Mouse (Mus musculus) small intestine, adult 2 months (tissue): ENCODE data around the gene Gm11037. TPM values are rescaled to one million over a fixed set of nuclear protein-coding genes. Genes with fewer than 3 reads are reported as not detected.

Experiments
- H3K27ac ChIP-seq: fragments of 200-500 bp; 2 replicates; pipeline ENCODE4 v1.5.1; 2012; ENCODE audit warnings: low read depth, low read length, control low read depth, inconsistent platforms; ENCODE audit not compliant: insufficient read depth
- H3K27me3 ChIP-seq: fragments of 200-500 bp; 2 replicates; pipeline ENCODE4 v1.6.1; 2012; ENCODE audit warnings: mild to moderate bottlenecking, moderate library complexity, low read length, inconsistent platforms; ENCODE audit not compliant: control insufficient read depth, insufficient read depth
- H3K36me3 ChIP-seq: fragments of 200-500 bp; 2 replicates; pipeline ENCODE4 v1.6.1; 2012; ENCODE audit warnings: mild to moderate bottlenecking, low read length, control low read depth, inconsistent platforms; ENCODE audit not compliant: control insufficient read depth, insufficient read depth
- H3K4me1 ChIP-seq: fragments of 200-500 bp; 2 replicates; pipeline ENCODE4 v1.6.1; 2012; ENCODE audit warnings: low read length, inconsistent platforms, mixed read lengths; ENCODE audit not compliant: control insufficient read depth, insufficient read depth, insufficient read length
- H3K4me3 ChIP-seq: fragments of 200-500 bp; 2 replicates; pipeline ENCODE4 v1.5.1; 2012; ENCODE audit warnings: low read depth, mild to moderate bottlenecking, control low read depth, inconsistent platforms, low read length, moderate library complexity
- CTCF ChIP-seq: fragments of 200-500 bp; IDR thresholded peaks from 2 replicates; pipeline ENCODE4 v1.5.1; 2012; ENCODE audit warnings: low read depth, mild to moderate bottlenecking, control low read depth, inconsistent platforms, low read length, moderate library complexity, mixed read lengths; ENCODE audit not compliant: insufficient replicate concordance, insufficient read length; ENCODE audit errors: extremely low read depth
- POLR2A ChIP-seq: fragments of 200-500 bp; IDR thresholded peaks from 2 replicates; pipeline ENCODE4 v1.6.1; 2012; ENCODE audit warnings: low read depth, mild to moderate bottlenecking, control low read depth, inconsistent platforms, low read length, moderate library complexity
- WGBS: fragments of 180-500 bp; shearing (Covaris S2); methylation state at CpG from one replicate; pipeline ENCODE4 v1.1.7; 2018; 5-methylcytosine and 5-hydroxymethylcytosine counted together
- polyA plus RNA-seq: library from polyadenylated mRNA; depleted of rRNA; stranded (reverse); fragments of >200 nt; gene quantifications from 2 replicates; pipeline ENCODE4 v1.2.3, GENCODE M21; 2012

Gene Gm11037
- polyA plus RNA-seq, 1 experiment: not detected

DNA sequence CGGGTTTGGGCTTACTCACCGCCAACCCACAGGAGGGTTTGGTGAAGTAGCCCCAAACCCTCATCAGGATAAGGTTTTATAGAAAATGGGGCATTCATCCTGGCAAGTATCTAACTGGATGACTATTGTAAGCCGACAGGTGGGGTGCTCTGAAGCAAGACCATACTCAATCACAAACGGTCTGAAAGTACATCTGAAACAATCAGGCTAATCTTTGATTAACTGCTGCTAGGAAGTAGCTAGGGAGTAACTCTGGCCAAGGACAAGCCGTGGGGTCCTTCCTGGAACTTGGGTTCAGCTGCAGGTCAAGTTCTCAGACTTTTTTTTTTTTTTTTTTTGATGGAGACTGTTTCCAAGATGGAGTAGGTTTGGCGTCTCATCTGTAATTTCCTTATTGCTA lies 34.7 kb downstream of the Gm11037 start:
- Histone ChIP-seq H3K4me1 (no peaks in the 10 kb centered on the region; the same call in none of the 2 replicates), H3K27ac (no peak overlapping the region), H3K36me3 (no peaks in the 10 kb centered on the region), H3K4me3 (no peak overlapping the region), H3K27me3 (no peaks in the 10 kb centered on the region)
- 63% methylated on average over 6 of the region's 6 CpGs for WGBS
- TF ChIP-seq POLR2A: no peak
- no peak for TF ChIP-seq CTCF

DNA sequence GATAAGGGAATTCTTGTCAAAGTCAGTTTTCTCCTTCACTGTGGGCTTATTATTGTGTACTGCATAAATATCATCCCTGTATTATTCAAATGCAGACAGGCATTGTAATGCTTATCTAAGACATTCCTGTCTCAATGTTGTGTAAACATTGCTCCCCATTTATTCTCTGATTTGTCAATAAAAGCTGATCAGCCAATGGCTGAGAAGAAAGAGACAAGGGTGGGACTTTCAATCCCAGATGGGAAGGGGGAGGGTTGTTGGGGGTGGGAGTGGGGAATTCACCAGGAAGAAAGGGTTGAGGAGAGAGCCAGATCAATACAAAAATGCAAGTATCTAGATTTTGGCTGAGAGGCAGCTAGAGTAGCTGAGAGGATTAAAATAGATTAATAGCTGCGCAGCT lies 35.6 kb downstream of the Gm11037 start:
- Histone ChIP-seq H3K4me1 (no peaks in the 10 kb centered on the region; the same call in none of the 2 replicates), H3K36me3 (no peaks in the 10 kb centered on the region), H3K27ac (no peak overlapping the region), H3K27me3 (no peaks in the 10 kb centered on the region), H3K4me3 (no peak overlapping the region)
- WGBS: 76% methylated on average over 1 of the region's 1 CpGs
- TF ChIP-seq POLR2A (no peak), CTCF (no peak)

DNA sequence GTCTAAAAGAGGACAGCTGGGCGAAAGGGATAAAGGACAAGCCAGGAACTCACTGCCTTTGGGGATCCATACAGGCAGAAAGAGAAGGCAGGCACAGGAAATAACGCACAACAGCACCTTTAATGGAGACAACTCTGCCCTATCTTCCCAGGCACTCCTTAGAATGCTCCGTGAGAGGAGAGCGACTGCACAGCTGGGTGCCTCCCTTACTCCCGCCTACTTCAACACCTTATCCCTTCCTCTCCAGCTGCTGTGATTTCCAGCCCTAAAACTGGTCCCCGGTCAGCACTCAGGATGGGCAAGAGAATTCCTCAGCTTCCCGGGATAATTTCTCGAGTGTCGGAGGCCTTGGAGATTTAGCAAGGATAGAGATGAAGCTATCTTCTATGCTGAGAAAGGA lies 37.6 kb downstream of the Gm11037 start:
- H3K27ac ChIP-seq: no peak overlapping the region
- H3K4me3 ChIP-seq: peak overlapping the region; percentile 40
- H3K36me3 ChIP-seq: no peaks in the 10 kb centered on the region
- 55% methylated on average over 9 of the region's 9 CpGs for WGBS
- no peak for TF ChIP-seq POLR2A
- TF ChIP-seq CTCF: no peak
- H3K27me3 ChIP-seq: no peaks in the 10 kb centered on the region
- peaks cover 8% of the 10 kb centered on the region for H3K4me1 ChIP-seq

DNA sequence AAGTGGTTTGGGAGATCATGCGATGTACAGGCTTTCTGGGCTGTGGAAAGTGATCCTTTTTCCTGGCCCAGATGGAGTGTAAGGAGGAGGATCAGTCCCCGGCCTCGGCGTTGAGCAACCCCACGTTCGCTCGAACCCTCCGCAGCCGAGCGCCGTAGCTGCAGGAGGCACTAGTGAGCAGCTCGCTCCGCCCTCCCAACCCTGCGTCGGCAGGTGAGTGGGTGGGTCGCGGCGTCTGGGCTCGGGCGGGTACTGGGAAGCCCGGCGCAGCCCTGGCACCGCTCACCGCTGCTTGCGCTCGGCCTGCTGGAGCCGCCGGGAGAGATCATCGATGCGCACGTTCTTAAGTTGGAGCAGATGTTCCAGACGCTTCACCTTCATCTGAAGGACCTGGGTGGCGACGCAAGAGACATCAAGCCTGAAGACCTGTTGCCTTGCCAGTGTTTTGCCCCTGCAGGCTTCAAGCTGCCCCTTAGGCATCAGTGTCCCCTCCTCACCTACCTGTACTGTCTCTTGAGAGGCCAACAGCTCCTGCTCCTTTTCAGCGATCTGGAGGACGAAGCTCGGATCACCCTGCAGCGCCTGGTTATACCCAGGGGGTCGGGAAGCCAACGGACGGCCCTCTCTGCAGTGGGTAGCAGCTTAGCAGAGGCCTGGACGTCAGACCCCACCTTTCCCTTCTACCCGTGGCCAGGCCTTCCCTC lies 38.3 kb downstream of the Gm11037 start:
- Histone ChIP-seq H3K4me1 (peaks cover 8% of the 10 kb centered on the region), H3K4me3 (peak overlapping the region; percentile 40), H3K27me3 (no peaks in the 10 kb centered on the region), H3K27ac (no peak overlapping the region), H3K36me3 (no peaks in the 10 kb centered on the region)
- TF ChIP-seq POLR2A (no peak), CTCF (no peak)
- 46% methylated on average over 43 of the region's 43 CpGs for WGBS

DNA sequence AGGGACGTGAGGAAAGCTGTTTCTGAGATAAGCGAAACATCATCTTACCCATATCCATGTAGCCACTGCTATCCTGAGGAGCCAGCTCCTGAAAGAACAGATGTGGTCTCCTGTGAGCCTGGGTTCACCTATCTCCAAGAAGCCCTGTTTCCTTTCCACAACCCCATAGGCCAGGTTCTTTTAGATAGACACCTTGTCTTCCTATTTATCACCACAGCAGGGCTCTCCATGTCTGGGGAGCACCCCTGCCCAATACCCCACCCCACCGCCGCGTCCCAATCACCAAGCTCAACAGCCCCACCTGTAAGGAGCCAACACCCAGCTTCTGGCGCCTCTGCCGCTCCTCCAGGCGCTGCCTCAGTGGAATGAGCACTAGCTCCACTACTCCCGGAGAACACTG lies 39.0 kb downstream of the Gm11037 start:
- no peak overlapping the region for H3K27ac ChIP-seq
- H3K27me3 ChIP-seq: no peaks in the 10 kb centered on the region
- TF ChIP-seq CTCF: no peak
- no peak for TF ChIP-seq POLR2A
- peaks cover 13% of the 10 kb centered on the region for H3K4me1 ChIP-seq
- no peak overlapping the region for H3K4me3 ChIP-seq
- no peaks in the 10 kb centered on the region for H3K36me3 ChIP-seq
- 82% methylated on average over 9 of the region's 9 CpGs for WGBS

DNA sequence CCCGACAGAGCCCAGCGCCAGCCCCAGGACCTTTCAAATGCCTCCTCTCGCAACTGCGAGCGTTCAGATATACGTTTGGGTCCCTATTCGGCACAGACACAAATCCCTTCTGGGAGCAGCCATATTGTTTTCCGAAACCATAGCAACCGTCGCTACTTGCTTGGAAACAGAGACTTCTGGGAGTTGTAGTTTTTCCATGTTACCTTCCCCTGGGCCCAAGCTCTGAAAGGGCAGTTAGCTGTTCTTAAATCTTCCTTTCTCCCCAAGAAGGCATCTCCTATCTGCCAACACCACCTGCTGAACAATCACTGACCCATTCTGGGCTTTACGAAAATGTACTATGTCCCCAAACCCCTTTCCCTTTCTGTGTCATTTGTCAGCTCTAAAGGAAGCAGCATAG lies 41.4 kb downstream of the Gm11037 start:
- Histone ChIP-seq H3K4me3 (peak overlapping the region; percentile 57), H3K4me1 (peaks cover 27% of the 10 kb centered on the region), H3K36me3 (peaks cover 3% of the 10 kb centered on the region; the same call in 1 of the 2 replicates), H3K27me3 (no peaks in the 10 kb centered on the region), H3K27ac (no peak overlapping the region)
- no peak for TF ChIP-seq POLR2A
- no peak for TF ChIP-seq CTCF
- WGBS: 5% methylated on average over 11 of the region's 11 CpGs

DNA sequence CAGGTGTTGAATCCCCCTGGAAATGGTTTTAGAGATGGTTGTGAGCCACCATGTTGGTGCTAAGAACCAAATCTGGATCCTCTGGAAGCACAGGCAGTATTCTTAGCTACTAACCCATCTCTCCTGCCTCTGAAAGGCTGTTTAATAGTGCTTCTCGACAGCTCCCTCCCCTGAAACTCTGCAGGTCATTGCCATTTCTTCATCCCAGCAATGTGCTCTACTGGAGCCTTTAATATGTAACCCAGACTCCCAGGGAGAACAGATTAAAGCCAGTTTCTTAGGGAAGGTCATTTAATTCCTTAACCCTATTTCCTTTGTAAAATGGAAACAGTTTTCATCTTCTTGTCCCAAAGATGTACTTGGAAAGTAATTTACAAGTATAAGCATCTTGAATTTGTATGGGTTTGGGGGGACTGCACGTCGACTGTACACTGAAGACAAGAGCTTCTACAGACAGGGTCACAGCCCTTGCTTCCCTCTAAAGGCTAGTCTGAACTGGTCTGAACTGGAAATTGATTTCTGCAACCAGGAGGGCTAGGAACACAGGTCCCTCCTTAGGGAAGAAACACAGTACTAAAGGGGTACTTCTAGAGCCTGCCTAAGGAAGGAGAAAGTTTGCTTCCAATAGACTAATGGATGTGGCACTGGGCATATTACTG lies 42.1 kb downstream of the Gm11037 start:
- peak overlapping the region; percentile 96 for H3K27ac ChIP-seq

More for the DNA sequence above, 42.1 kb downstream of the Gm11037 start:
- Histone ChIP-seq H3K27me3 (no peaks in the 10 kb centered on the region), H3K4me1 (peaks cover 27% of the 10 kb centered on the region), H3K36me3 (peaks cover 3% of the 10 kb centered on the region; the same call in 1 of the 2 replicates), H3K4me3 (no peak overlapping the region)
- 56% methylated on average over 3 of the region's 3 CpGs for WGBS
- no peak for TF ChIP-seq CTCF
- TF ChIP-seq POLR2A: no peak
